ENCODE assay signal across 16 mouse cellular contexts in the genomic region with DNA sequence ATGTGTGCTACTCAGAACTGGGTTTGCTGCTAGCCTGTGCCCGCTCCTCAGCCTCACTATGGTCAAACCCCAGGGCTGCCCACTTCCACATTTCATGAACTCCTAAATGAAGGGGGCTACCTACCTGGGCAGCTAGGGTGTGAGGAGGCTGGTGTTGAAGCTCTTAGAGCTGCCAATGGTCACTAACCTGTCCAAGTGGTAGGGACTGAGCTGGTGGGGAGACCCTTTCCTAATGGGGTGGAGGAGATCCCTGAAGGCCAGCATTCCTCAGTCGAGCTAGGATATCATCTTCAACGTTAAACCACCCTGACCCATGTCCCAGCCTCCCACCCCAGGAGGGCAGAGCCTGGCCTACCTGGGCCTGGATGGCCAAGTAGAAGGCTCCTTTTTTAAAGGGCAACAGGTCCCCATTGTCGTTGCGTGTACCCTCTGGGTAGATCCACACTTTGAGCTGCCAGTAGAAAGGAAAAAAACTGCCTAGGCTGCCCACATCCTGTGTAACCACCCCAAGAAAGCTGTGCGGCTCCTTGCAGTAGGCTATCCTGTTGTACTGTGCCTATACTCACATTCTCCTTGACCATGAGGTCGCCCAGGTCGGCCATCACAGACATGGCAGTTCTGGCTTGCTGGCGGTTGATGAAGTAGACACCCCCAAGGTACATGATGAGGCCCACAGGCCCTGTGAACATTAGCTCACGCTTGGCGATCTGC. TPM values are rescaled to one million over a fixed set of nuclear protein-coding genes. Genes with fewer than 3 reads are reported as not detected.
DNase-seq lines count a peak whose midpoint lies in the region; ATAC-seq and TF ChIP-seq lines count a peak whose summit lies in the region.
"Had no signal": no experiment of that assay in that cellular context is flagged by ENCODE, and none has a peak within 500 bp of the region (broad histone marks: within the 10 kb centered on the region; RNA-seq: fewer than 3 reads in every experiment).

No protein-coding gene starts in this region.

- 0 out of 2 replicates have a peak, but pooled peaks cover 8% of the 10 kb centered on the region for H3K4me1 ChIP-seq in kidney, postnatal 0 days (replicated peaks; ENCODE audit: insufficient read depth, low read length)
- peaks cover 11% of the 10 kb centered on the region for H3K4me1 ChIP-seq in intestine, embryonic 15.5 days (replicated peaks)
- peaks cover 29% of the 10 kb centered on the region for H3K4me1 ChIP-seq in small intestine, adult 2 months (ENCODE audit: control insufficient read depth, insufficient read depth, insufficient read length, low read length)
- no peaks in the 10 kb centered on the region for H3K4me1 ChIP-seq in midbrain, postnatal 0 days (ENCODE audit: insufficient read depth, low read length)

- H3K4me2 ChIP-seq in kidney, postnatal 0 days (ENCODE audit: low read length) = no peak overlapping the region
- peak overlapping the region; percentile 19; the same call in 1 of the 2 replicates for H3K4me2 ChIP-seq in intestine, embryonic 15.5 days (replicated peaks)
- H3K4me2 ChIP-seq in midbrain, postnatal 0 days (ENCODE audit: low read depth, low read length, poor library complexity, severe bottlenecking) = no peak overlapping the region

- no peak for TF ChIP-seq CTCF in kidney, postnatal 0 days (IDR thresholded peaks at IDR 0.05; ENCODE audit: low read depth)
- TF ChIP-seq CTCF in small intestine, adult 2 months (IDR thresholded peaks at IDR 0.05; ENCODE audit: extremely low read depth, insufficient read length, insufficient replicate concordance, low read depth, low read length) = no peak
- no peak for TF ChIP-seq CTCF in midbrain, postnatal 0 days (IDR thresholded peaks at IDR 0.05)

- H3K36me3 ChIP-seq in kidney, postnatal 0 days (ENCODE audit: insufficient read depth, low read length) = peaks cover 24% of the 10 kb centered on the region
- peaks cover 13% of the 10 kb centered on the region for H3K36me3 ChIP-seq in intestine, embryonic 15.5 days
- peaks cover 49% of the 10 kb centered on the region for H3K36me3 ChIP-seq in small intestine, adult 2 months (ENCODE audit: control insufficient read depth, insufficient read depth, low read length)
- H3K36me3 ChIP-seq in midbrain, postnatal 0 days (ENCODE audit: insufficient read depth, low read length) = no peaks in the 10 kb centered on the region

- no peak for ATAC-seq in kidney, postnatal 0 days (replicated peaks; ENCODE audit: low FRiP score, low read depth)
- no peak for ATAC-seq in intestine, embryonic 15.5 days
- no peak for ATAC-seq in midbrain, postnatal 0 days (ENCODE audit: low FRiP score)

- peak overlapping the region; percentile 77 for H3K27ac ChIP-seq in kidney, postnatal 0 days
- H3K27ac ChIP-seq in intestine, embryonic 15.5 days = peak overlapping the region; percentile 67
- peak overlapping the region; percentile 92 for H3K27ac ChIP-seq in small intestine, adult 2 months (ENCODE audit: insufficient read depth, low read depth, low read length)
- H3K27ac ChIP-seq in midbrain, postnatal 0 days (ENCODE audit: low read depth, low read length) = no peak overlapping the region
- H3K27ac ChIP-seq: macrophage had no signal

- H3K9ac ChIP-seq in kidney, postnatal 0 days (ENCODE audit: low read depth, low read length) = no peak overlapping the region
- peak overlapping the region; percentile 2; the same call in 1 of the 2 replicates for H3K9ac ChIP-seq in intestine, embryonic 15.5 days
- no peak overlapping the region for H3K9ac ChIP-seq in midbrain, postnatal 0 days (replicated peaks; ENCODE audit: low read length, poor library complexity, severe bottlenecking)

- H3K9me3 ChIP-seq in kidney, postnatal 0 days (replicated peaks; ENCODE audit: low read length) = no peaks in the 10 kb centered on the region
- no peaks in the 10 kb centered on the region for H3K9me3 ChIP-seq in intestine, embryonic 15.5 days
- no peaks in the 10 kb centered on the region for H3K9me3 ChIP-seq in midbrain, postnatal 0 days (ENCODE audit: low read length)

- no peak for TF ChIP-seq POLR2A in small intestine, adult 2 months (IDR thresholded peaks at IDR 0.05; ENCODE audit: low read depth, low read length)

- H3K27me3 ChIP-seq in kidney, postnatal 0 days (ENCODE audit: insufficient read depth, low read length) = no peaks in the 10 kb centered on the region
- no peaks in the 10 kb centered on the region for H3K27me3 ChIP-seq in intestine, embryonic 15.5 days (replicated peaks)
- H3K27me3 ChIP-seq in small intestine, adult 2 months (ENCODE audit: control insufficient read depth, insufficient read depth, low read length) = no peaks in the 10 kb centered on the region
- H3K27me3 ChIP-seq in midbrain, postnatal 0 days (ENCODE audit: insufficient read depth, low read length) = no peaks in the 10 kb centered on the region

- peak; percentile 17 for DNase-seq in adrenal gland, postnatal 10 days
- no peak for DNase-seq in adrenal gland, postnatal 25 days
- DNase-seq in kidney, postnatal 0 days (ENCODE audit: low spot score) = no peak
- DNase-seq in kidney, postnatal 14 days = no peak
- DNase-seq in midbrain, postnatal 0 days (ENCODE audit: low spot score) = no peak
- DNase-seq in right cerebral cortex, postnatal 4 days = no peak
- DNase-seq: cerebellum, postnatal 36 days; spleen, adult 18-20 months had no signal

- no peak overlapping the region for H3K4me3 ChIP-seq in kidney, postnatal 0 days (replicated peaks; ENCODE audit: low read depth, low read length)
- H3K4me3 ChIP-seq in intestine, embryonic 15.5 days (replicated peaks) = no peak overlapping the region
- H3K4me3 ChIP-seq in small intestine, adult 2 months (ENCODE audit: low read depth, low read length) = no peak overlapping the region
- no peak overlapping the region for H3K4me3 ChIP-seq in midbrain, postnatal 0 days (ENCODE audit: low read depth, low read length)

- 75% methylated on average over 11 of the region's 11 CpGs for WGBS in kidney, postnatal 0 days
- 81% methylated on average over 11 of the region's 11 CpGs for WGBS in intestine, embryonic 15.5 days
- 87% methylated on average over 11 of the region's 11 CpGs for WGBS in small intestine, adult 2 months
- 89% methylated on average over 11 of the region's 11 CpGs for WGBS in midbrain, postnatal 0 days

RNA-seq across cellular contexts. Expression of gene Agpat2, which starts 8.3 kb away (rescaled TPM):
- 100 to 1,000 TPM; 333 to 433 TPM for total RNA-seq in adrenal gland, postnatal 10 days (2021)
- 290 and 352 TPM in 2 replicates for total RNA-seq in adrenal gland, postnatal 25 days (2021)
- 53.8 and 57.1 TPM in 2 replicates for polyA plus RNA-seq in kidney, postnatal 0 days (2015; fragmentation: Nextera tagmentation; extraction: Ambion mirVana)
- polyA plus RNA-seq in intestine, embryonic 15.5 days (2015; fragmentation: Nextera tagmentation; extraction: Ambion mirVana) = 79.9 and 90.3 TPM in 2 replicates
- 288 and 515 TPM in 2 replicates for polyA plus RNA-seq in small intestine, adult 2 months (2012; rRNA removed)
- 6.4 and 8.4 TPM in 2 replicates for total RNA-seq in midbrain, postnatal 0 days (2014; rRNA removed)
- polyA plus RNA-seq in midbrain, postnatal 0 days (2015; fragmentation: Nextera tagmentation; extraction: Ambion mirVana) = 5.0 and 6.3 TPM in 2 replicates

RNA-seq across cellular contexts. Expression of gene Gm20532, which starts 9.4 kb away (rescaled TPM):
- total RNA-seq in adrenal gland, postnatal 10 days (2021) = not detected
- total RNA-seq in adrenal gland, postnatal 25 days (2021) = not detected in 2 replicates
- not detected in 2 replicates for polyA plus RNA-seq in kidney, postnatal 0 days (2015; fragmentation: Nextera tagmentation; extraction: Ambion mirVana)
- not detected in 2 replicates for polyA plus RNA-seq in intestine, embryonic 15.5 days (2015; fragmentation: Nextera tagmentation; extraction: Ambion mirVana)
- polyA plus RNA-seq in small intestine, adult 2 months (2012; rRNA removed) = not detected in 2 replicates
- not detected in 2 replicates for total RNA-seq in midbrain, postnatal 0 days (2014; rRNA removed)
- polyA plus RNA-seq in midbrain, postnatal 0 days (2015; fragmentation: Nextera tagmentation; extraction: Ambion mirVana) = 0.25 TPM in 1 of 2 replicates, not detected in the other
- total RNA-seq: ES-E14; hematopoietic stem cell, adult 5-6 weeks; left cerebral cortex, postnatal 14 days had no signal
- polyA plus RNA-seq: embryonic facial prominence, embryonic 14.5 days; urinary bladder, adult 2 months had no signal

RNA-seq across cellular contexts. Expression of gene Egfl7, which starts 16.1 kb away (rescaled TPM):
- total RNA-seq in adrenal gland, postnatal 10 days (2021) = 100 to 1,000 TPM; 210 to 304 TPM
- total RNA-seq in adrenal gland, postnatal 25 days (2021) = 159 and 211 TPM in 2 replicates
- 199 and 211 TPM in 2 replicates for polyA plus RNA-seq in kidney, postnatal 0 days (2015; fragmentation: Nextera tagmentation; extraction: Ambion mirVana)
- polyA plus RNA-seq in intestine, embryonic 15.5 days (2015; fragmentation: Nextera tagmentation; extraction: Ambion mirVana) = 113 and 124 TPM in 2 replicates
- polyA plus RNA-seq in small intestine, adult 2 months (2012; rRNA removed) = 61.1 and 96.8 TPM in 2 replicates
- total RNA-seq in midbrain, postnatal 0 days (2014; rRNA removed) = 69.9 and 83.0 TPM in 2 replicates
- polyA plus RNA-seq in midbrain, postnatal 0 days (2015; fragmentation: Nextera tagmentation; extraction: Ambion mirVana) = 63.2 and 70.9 TPM in 2 replicates

RNA-seq across cellular contexts. Expression of gene Fam69b, which starts 32.4 kb away (rescaled TPM):
- 10 to 100 TPM in 1 of 2 experiments, 1 to 10 TPM in 1; 9.1 to 17.1 TPM for total RNA-seq in adrenal gland, postnatal 10 days (2021)
- total RNA-seq in adrenal gland, postnatal 25 days (2021) = 6.6 and 9.8 TPM in 2 replicates
- polyA plus RNA-seq in kidney, postnatal 0 days (2015; fragmentation: Nextera tagmentation; extraction: Ambion mirVana) = 27.3 and 29.5 TPM in 2 replicates
- polyA plus RNA-seq in intestine, embryonic 15.5 days (2015; fragmentation: Nextera tagmentation; extraction: Ambion mirVana) = 31.1 and 32.6 TPM in 2 replicates
- polyA plus RNA-seq in small intestine, adult 2 months (2012; rRNA removed) = 5.0 and 7.7 TPM in 2 replicates
- total RNA-seq in midbrain, postnatal 0 days (2014; rRNA removed) = 237 and 261 TPM in 2 replicates
- 155 and 162 TPM in 2 replicates for polyA plus RNA-seq in midbrain, postnatal 0 days (2015; fragmentation: Nextera tagmentation; extraction: Ambion mirVana)
- polyA plus RNA-seq: macrophage had no signal
